Mouse (Mus musculus): ENCODE data around the gene Rbfox1.

GRCm38 (mm10) chr16:7081074-7081568 lies 1196.0 kb downstream of the Rbfox1 start:
- TF ChIP-seq MAZ (IDR thresholded peaks at IDR 0.05; ENCODE audit: low read depth, low read length) = no peak
- TF ChIP-seq ZKSCAN1 (IDR thresholded peaks at IDR 0.05; ENCODE audit: low read depth, low read length) = no peak
- no peak for TF ChIP-seq GATA1 (IDR thresholded peaks at IDR 0.05; ENCODE audit: low read depth, low read length)
- no peak for TF ChIP-seq POLR2A (IDR thresholded peaks at IDR 0.05; ENCODE audit: control insufficient read depth in 1 of 2, insufficient read depth in 1 of 2, low read depth in 1 of 2, low read length in 2 of 2, poor library complexity in 1 of 2)
- no peak for TF ChIP-seq CHD1 (IDR thresholded peaks at IDR 0.05; ENCODE audit: low read depth, low read length)
- no peak for TF ChIP-seq EP300 (IDR thresholded peaks at IDR 0.05; ENCODE audit: low read depth in 1 of 2, low read length in 2 of 2)
- TF ChIP-seq CTCF (IDR thresholded peaks at IDR 0.05 in 2 of 3, conservative IDR thresholded peaks at IDR 0.05 in 1 of 3; ENCODE audit: control insufficient read depth in 1 of 3, insufficient read depth in 1 of 3, low read depth in 2 of 3, low read length in 3 of 3, poor library complexity in 1 of 3, severe bottlenecking in 1 of 3) = no peak
- TF ChIP-seq TAL1 (IDR thresholded peaks at IDR 0.05; ENCODE audit: low read length) = no peak
- no peak for TF ChIP-seq ETS1 (IDR thresholded peaks at IDR 0.05; ENCODE audit: low read depth, low read length)
